Mouse (Mus musculus) MEL (cell line): ENCODE measurements around the gene Nefh. TPM values are rescaled to one million over a fixed set of nuclear protein-coding genes. Genes with fewer than 3 reads are reported as not detected.
A peak's percentile ranks its signal among the peaks of the same experiment; 100 is the strongest.

Experiments used
- DNase-seq: peaks from one replicate; pipeline ENCODE4 v3.0.0; 2011; ENCODE audit warnings: low read depth, low spot score
- H3K27ac ChIP-seq: 2 replicates; pipeline ENCODE4 v1.5.1; 2012; ENCODE audit warnings: low read depth, mild to moderate bottlenecking, control low read depth, low read length, moderate library complexity; ENCODE audit not compliant: control insufficient read depth
- H3K27me3 ChIP-seq, 2 experiments: fragments of 150-350 bp in 1 of 2; sonication (generic) in 1 of 2; 2 replicates each; pipeline ENCODE4 v1.6.1; 2012; ENCODE audit warnings: low read length in 2 of 2, mild to moderate bottlenecking in 2 of 2, improper control_type of control experiment in 1 of 2, moderate library complexity in 1 of 2; ENCODE audit not compliant: insufficient read depth in 2 of 2, control insufficient read depth in 1 of 2
- H3K36me3 ChIP-seq, 2 experiments: 2 replicates each; pipeline ENCODE4 v1.6.1; 2012 to 2014; ENCODE audit warnings: low read length in 2 of 2, improper control_type of control experiment in 1 of 2, inconsistent platforms in 1 of 2, mild to moderate bottlenecking in 1 of 2; ENCODE audit not compliant: insufficient read depth in 2 of 2, control insufficient read depth in 1 of 2
- H3K4me1 ChIP-seq, 2 experiments: fragments of 150-350 bp in 1 of 2; sonication (generic) in 1 of 2; 2 replicates each; pipeline ENCODE4 v1.6.1; 2012; ENCODE audit warnings: low read length in 2 of 2, improper control_type of control experiment in 1 of 2, mild to moderate bottlenecking in 1 of 2; ENCODE audit not compliant: insufficient read depth in 2 of 2, control insufficient read depth in 1 of 2
- H3K4me3 ChIP-seq, 2 experiments: fragments of 150-350 bp in 1 of 2; sonication (generic) in 1 of 2; 2 replicates each; pipeline ENCODE4 v1.5.1; 2012; ENCODE audit warnings: low read depth in 2 of 2, low read length in 2 of 2, mild to moderate bottlenecking in 2 of 2, moderate library complexity in 2 of 2, control low read depth in 1 of 2, improper control_type of control experiment in 1 of 2; ENCODE audit not compliant: control insufficient read depth in 1 of 2, insufficient read depth in 1 of 2
- H3K79me2 ChIP-seq: 2 replicates; pipeline ENCODE4 v1.6.1; 2012; ENCODE audit warnings: mild to moderate bottlenecking, low read length, moderate library complexity; ENCODE audit not compliant: control insufficient read depth, poor library complexity, insufficient read depth
- H3K9ac ChIP-seq: 2 replicates; pipeline ENCODE4 v1.6.1; 2012; ENCODE audit warnings: low read depth, mild to moderate bottlenecking, control low read depth, low read length, moderate library complexity; ENCODE audit not compliant: control insufficient read depth, poor library complexity, severe bottlenecking
- H3K9me3 ChIP-seq: fragments of 150-350 bp; sonication (generic); replicated peaks from 2 replicates; pipeline ENCODE4 v1.6.1; 2012; ENCODE audit warnings: mild to moderate bottlenecking, low read length, improper control_type of control experiment, moderate library complexity; ENCODE audit not compliant: insufficient read depth
- BHLHE40 ChIP-seq: IDR thresholded peaks from 2 replicates; pipeline ENCODE4 v1.6.1; 2012; ENCODE audit warnings: low read depth, mild to moderate bottlenecking, inconsistent platforms, low read length, improper control_type of control experiment, borderline replicate concordance
- CHD1 ChIP-seq: IDR thresholded peaks from 2 replicates; pipeline ENCODE4 v1.6.1; 2012; ENCODE audit warnings: low read depth, mild to moderate bottlenecking, inconsistent platforms, low read length, improper control_type of control experiment
- CHD2 ChIP-seq: IDR thresholded peaks from 2 replicates; pipeline ENCODE4 v1.6.1; 2011; ENCODE audit warnings: low read length, improper control_type of control experiment
- CTCF ChIP-seq, 3 experiments: IDR thresholded peaks in 2 of 3; conservative IDR thresholded peaks in 1 of 3; 2 replicates each; pipeline ENCODE4 v1.5.1; 2011 to 2012; ENCODE audit warnings: low read length in 3 of 3, low read depth in 2 of 3, mild to moderate bottlenecking in 2 of 3, improper control_type of control experiment in 1 of 3, inconsistent platforms in 1 of 3, mixed read lengths in 1 of 3, moderate library complexity in 1 of 3; ENCODE audit not compliant: control insufficient read depth in 1 of 3, insufficient read depth in 1 of 3, poor library complexity in 1 of 3, severe bottlenecking in 1 of 3
- E2F4 ChIP-seq: IDR thresholded peaks from 2 replicates; pipeline ENCODE4 v1.6.1; 2011; ENCODE audit warnings: low read depth, low read length, improper control_type of control experiment, borderline replicate concordance
- EP300 ChIP-seq, 2 experiments: IDR thresholded peaks; 2 replicates each; pipeline ENCODE4 v1.6.1; 2011; ENCODE audit warnings: improper control_type of control experiment in 2 of 2, low read length in 2 of 2, low read depth in 1 of 2, mild to moderate bottlenecking in 1 of 2
- ETS1 ChIP-seq: IDR thresholded peaks from 2 replicates; pipeline ENCODE4 v1.6.1; 2012; ENCODE audit warnings: low read depth, mild to moderate bottlenecking, inconsistent platforms, low read length, improper control_type of control experiment, moderate library complexity
- GABPA ChIP-seq: IDR thresholded peaks from 2 replicates; pipeline ENCODE4 v1.6.1; 2012; ENCODE audit warnings: low read depth, mild to moderate bottlenecking, inconsistent platforms, low read length, improper control_type of control experiment, moderate library complexity
- GATA1 ChIP-seq: IDR thresholded peaks from 2 replicates; pipeline ENCODE4 v1.6.1; 2011; ENCODE audit warnings: low read depth, low read length, improper control_type of control experiment
- JUND ChIP-seq: IDR thresholded peaks from 2 replicates; pipeline ENCODE4 v1.6.1; 2011; ENCODE audit warnings: low read depth, mild to moderate bottlenecking, improper control_type of control experiment, low read length
- MAFK ChIP-seq: IDR thresholded peaks from 2 replicates; pipeline ENCODE4 v1.6.1; 2011; ENCODE audit warnings: low read depth, mild to moderate bottlenecking, low read length, improper control_type of control experiment, borderline replicate concordance
- MAZ ChIP-seq: IDR thresholded peaks from 2 replicates; pipeline ENCODE4 v1.6.1; 2012; ENCODE audit warnings: low read depth, mild to moderate bottlenecking, inconsistent platforms, low read length, improper control_type of control experiment
- MEF2A ChIP-seq: IDR thresholded peaks from 2 replicates; pipeline ENCODE4 v1.6.1; 2014; ENCODE audit warnings: low read depth, mild to moderate bottlenecking, inconsistent platforms, low read length, improper control_type of control experiment; ENCODE audit not compliant: poor library complexity, insufficient replicate concordance, severe bottlenecking; ENCODE audit errors: extremely low read depth
- MXI1 ChIP-seq: IDR thresholded peaks from 2 replicates; pipeline ENCODE4 v1.6.1; 2011; ENCODE audit warnings: mild to moderate bottlenecking, low read depth, low read length, improper control_type of control experiment
- MYB ChIP-seq: IDR thresholded peaks from 2 replicates; pipeline ENCODE4 v1.6.1; 2011; ENCODE audit warnings: mild to moderate bottlenecking, low read depth, low read length, improper control_type of control experiment
- MYC ChIP-seq: IDR thresholded peaks from 2 replicates; pipeline ENCODE4 v1.6.1; 2011; ENCODE audit warnings: low read depth, mild to moderate bottlenecking, low read length, improper control_type of control experiment, moderate library complexity
- NELFE ChIP-seq: IDR thresholded peaks from 2 replicates; pipeline ENCODE4 v1.6.1; 2011; ENCODE audit warnings: low read depth, low read length, improper control_type of control experiment
- NRF1 ChIP-seq: IDR thresholded peaks from 2 replicates; pipeline ENCODE4 v1.6.1; 2014; ENCODE audit warnings: low read depth, mild to moderate bottlenecking, inconsistent platforms, low read length, improper control_type of control experiment, moderate library complexity; ENCODE audit not compliant: poor library complexity, insufficient read depth, severe bottlenecking
- POLR2A ChIP-seq, 2 experiments: IDR thresholded peaks; 2 replicates each; pipeline ENCODE4 v1.6.1; 2011 to 2012; ENCODE audit warnings: low read length in 2 of 2, mild to moderate bottlenecking in 2 of 2, control low read depth in 1 of 2, improper control_type of control experiment in 1 of 2, low read depth in 1 of 2, moderate library complexity in 1 of 2; ENCODE audit not compliant: control insufficient read depth in 1 of 2, insufficient read depth in 1 of 2, poor library complexity in 1 of 2
- POLR2AphosphoS2 ChIP-seq: IDR thresholded peaks from 2 replicates; pipeline ENCODE4 v1.6.1; 2011; ENCODE audit warnings: low read length, improper control_type of control experiment
- POLR2AphosphoS5 ChIP-seq: IDR thresholded peaks from 2 replicates; pipeline ENCODE4 v1.6.1; 2012; ENCODE audit warnings: low read depth, borderline replicate concordance, mild to moderate bottlenecking, inconsistent platforms, low read length, moderate library complexity, mixed read lengths
- RCOR1 ChIP-seq: IDR thresholded peaks from 2 replicates; pipeline ENCODE4 v1.6.1; 2012; ENCODE audit warnings: low read depth, mild to moderate bottlenecking, inconsistent platforms, low read length, improper control_type of control experiment
- SIN3A ChIP-seq: IDR thresholded peaks from 2 replicates; pipeline ENCODE4 v1.6.1; 2012; ENCODE audit warnings: low read length, improper control_type of control experiment, inconsistent platforms
- SMC3 ChIP-seq: IDR thresholded peaks from 2 replicates; pipeline ENCODE4 v1.6.1; 2011; ENCODE audit warnings: low read depth, low read length, improper control_type of control experiment
- TAL1 ChIP-seq: IDR thresholded peaks from 2 replicates; pipeline ENCODE4 v1.6.1; 2012; ENCODE audit warnings: mild to moderate bottlenecking, inconsistent platforms, low read length, moderate library complexity, mixed read lengths
- TBP ChIP-seq: IDR thresholded peaks from 2 replicates; pipeline ENCODE4 v1.8.0; 2011; ENCODE audit warnings: low read depth, low read length, improper control_type of control experiment
- TCF12 ChIP-seq: IDR thresholded peaks from 2 replicates; pipeline ENCODE4 v1.6.1; 2014; ENCODE audit warnings: low read depth, mild to moderate bottlenecking, inconsistent platforms, low read length, improper control_type of control experiment, moderate library complexity
- UBTF ChIP-seq: IDR thresholded peaks from 2 replicates; pipeline ENCODE4 v1.6.1; 2012; ENCODE audit warnings: low read depth, mild to moderate bottlenecking, inconsistent platforms, low read length, improper control_type of control experiment, moderate library complexity, borderline replicate concordance; ENCODE audit not compliant: insufficient read depth
- USF1 ChIP-seq: IDR thresholded peaks from 2 replicates; pipeline ENCODE4 v1.6.1; 2014; ENCODE audit warnings: low read depth, mild to moderate bottlenecking, inconsistent platforms, low read length, improper control_type of control experiment, moderate library complexity
- USF2 ChIP-seq, 2 experiments: IDR thresholded peaks; 2 replicates each; pipeline ENCODE4 v1.6.1; 2011 to 2012; ENCODE audit warnings: improper control_type of control experiment in 2 of 2, low read length in 2 of 2, borderline replicate concordance in 1 of 2, inconsistent platforms in 1 of 2, low read depth in 1 of 2, mild to moderate bottlenecking in 1 of 2; ENCODE audit not compliant: insufficient read depth in 1 of 2
- ZC3H11A ChIP-seq: IDR thresholded peaks from 2 replicates; pipeline ENCODE4 v1.6.1; 2012; ENCODE audit warnings: low read depth, mild to moderate bottlenecking, inconsistent platforms, low read length, improper control_type of control experiment
- ZKSCAN1 ChIP-seq: IDR thresholded peaks from 2 replicates; pipeline ENCODE4 v1.6.1; 2012; ENCODE audit warnings: low read depth, mild to moderate bottlenecking, inconsistent platforms, low read length, improper control_type of control experiment, moderate library complexity
- ZMIZ1 ChIP-seq: IDR thresholded peaks from 2 replicates; pipeline ENCODE4 v1.6.1; 2012; ENCODE audit warnings: low read depth, mild to moderate bottlenecking, inconsistent platforms, low read length, improper control_type of control experiment, moderate library complexity
- ZNF384 ChIP-seq: IDR thresholded peaks from 2 replicates; pipeline ENCODE4 v1.6.1; 2012; ENCODE audit warnings: low read depth, mild to moderate bottlenecking, inconsistent platforms, low read length, improper control_type of control experiment
- polyA plus RNA-seq, 2 experiments: library from polyadenylated mRNA; stranded (reverse) in 1 of 2; unstranded in 1 of 2; fragments of >175 nt in 1 of 2; fragments of >200 nt in 1 of 2; gene quantifications; 2 replicates each; pipeline versions ENCODE4 v1.2.1 to v1.2.4; 2012; ENCODE audit warnings: low replicate concordance in 2 of 2, low read depth in 1 of 2; ENCODE audit not compliant: insufficient read length in 2 of 2, insufficient read depth in 1 of 2, missing spikeins in 1 of 2
- total RNA-seq: library from RNA; depleted of rRNA; stranded (reverse); fragments of 300-350 nt; gene quantifications from 2 replicates; pipeline ENCODE4 v1.2.3, GENCODE M21; 2012

Nefh gene
- total and polyA plus RNA-seq, 3 experiments, result 0.03 TPM; not detected in 2

- Histone ChIP-seq H3K9me3 (no peaks in the 10 kb centered on the region), H3K79me2 (no peaks in the 10 kb centered on the region), H3K27ac (peak overlapping the region; percentile 96), H3K9ac (peak overlapping the region; percentile 68), H3K4me3 (peak overlapping the region; percentile 36 to 39), H3K27me3 (no peaks in the 10 kb centered on the region), H3K36me3 (peaks cover 0 to 14% of the 10 kb centered on the region in 2 experiments; a peak in 2 of 4 replicates), H3K4me1 (peaks cover 8 to 27% of the 10 kb centered on the region in 2 experiments)
- DNase-seq, result peak; percentile 98
- TF ChIP-seq BHLHE40 (no peak), E2F4 (no peak), MAFK (no peak), GATA1 (no peak; the same call in none of the 2 replicates), ZC3H11A (peak; percentile 50), USF1 (no peak), TBP (no peak), POLR2A (IDR thresholded peaks at IDR 0.05; ENCODE audit: control insufficient read depth in 1 of 2, insufficient read depth in 1 of 2, low read depth in 1 of 2, low read length in 2 of 2, poor library complexity in 1 of 2) (peak in 1 of 2 experiments; percentile 45; a peak in 1 of 4 replicates), ZMIZ1 (no peak), ZKSCAN1 (no peak), MYC (no peak; the same call in 1 of the 2 replicates), ETS1 (peak; percentile 62), MYB (no peak), ZNF384 (0 out of 2 replicates have a peak, but pooled peaks have one; percentile 23), MEF2A (no peak), USF2 (IDR thresholded peaks at IDR 0.05; ENCODE audit: borderline replicate concordance in 1 of 2, insufficient read depth in 1 of 2, low read depth in 1 of 2, low read length in 2 of 2) (no peak), CTCF (IDR thresholded peaks at IDR 0.05 in 2 of 3, conservative IDR thresholded peaks at IDR 0.05 in 1 of 3; ENCODE audit: control insufficient read depth in 1 of 3, insufficient read depth in 1 of 3, low read depth in 2 of 3, low read length in 3 of 3, poor library complexity in 1 of 3, severe bottlenecking in 1 of 3) (peak; percentile 83 to 91 (median 85)), EP300 (IDR thresholded peaks at IDR 0.05; ENCODE audit: low read depth in 1 of 2, low read length in 2 of 2) (peak; percentile 44 to 51), TAL1 (peak; percentile 49), POLR2AphosphoS5 (no peak), POLR2AphosphoS2 (no peak), GABPA (no peak), JUND (no peak), RCOR1 (peak; percentile 61), SIN3A (peak; percentile 54; the same call in 1 of the 2 replicates), CHD2 (no peak), TCF12 (0 out of 2 replicates have a peak, but pooled peaks have one; percentile 25), NRF1 (no peak), MXI1 (peak; percentile 77), NELFE (peak; percentile 34; the same call in 1 of the 2 replicates), UBTF (no peak), SMC3 (peak; percentile 71), MAZ (no peak), CHD1 (0 out of 2 replicates have a peak, but pooled peaks have one; percentile 37)
Measured at GRCm38 (mm10) chr11:4972967-4973870, 25.4 kb upstream of the Nefh start.
